Mouse (Mus musculus) retina, adult 2 months (tissue): ENCODE measurements around the gene Ralgps2.

Source experiments
- DNase-seq: peaks from one replicate; pipeline ENCODE4 v3.0.0-alpha.2; 2012; ENCODE audit warnings: low read depth, low spot score

The Ralgps2 gene

GRCm38 (mm10) chr1:156819236-156819635 lies 120.2 kb downstream of the Ralgps2 start:
- DNase-seq = no peak

GRCm38 (mm10) chr1:156813485-156813884 lies 125.9 kb downstream of the Ralgps2 start:
- no peak for DNase-seq

- DNase-seq = no peak
Measured at GRCm38 (mm10) chr1:156812716-156813115, 126.7 kb downstream of the Ralgps2 start.

- DNase-seq = no peak
Measured at GRCm38 (mm10) chr1:156811928-156812327, 127.5 kb downstream of the Ralgps2 start.

- DNase-seq = no peak
Measured at GRCm38 (mm10) chr1:156808332-156808731, 131.1 kb downstream of the Ralgps2 start.

- DNase-seq = no peak
Measured at GRCm38 (mm10) chr1:156801276-156801675, 138.2 kb downstream of the Ralgps2 start.

- DNase-seq = no peak
Measured at GRCm38 (mm10) chr1:156796251-156796650, 143.2 kb downstream of the Ralgps2 start.

- DNase-seq = no peak
Measured at GRCm38 (mm10) chr1:156789844-156790490, 149.5 kb downstream of the Ralgps2 start.

- no peak for DNase-seq
Measured at GRCm38 (mm10) chr1:156787164-156787863, 152.1 kb downstream of the Ralgps2 start.

- DNase-seq = no peak
Measured at GRCm38 (mm10) chr1:156786074-156786473, 153.4 kb downstream of the Ralgps2 start.

GRCm38 (mm10) chr1:156784974-156785373 lies 154.5 kb downstream of the Ralgps2 start:
- no peak for DNase-seq

- no peak for DNase-seq
Measured at GRCm38 (mm10) chr1:156784116-156784515, 155.3 kb downstream of the Ralgps2 start.

- no peak for DNase-seq
Measured at GRCm38 (mm10) chr1:156781971-156782850, 157.2 kb downstream of the Ralgps2 start.

- DNase-seq = no peak
Measured at GRCm38 (mm10) chr1:156781076-156781741, 158.2 kb downstream of the Ralgps2 start.

- no peak for DNase-seq
Measured at GRCm38 (mm10) chr1:156780234-156781005, 159.0 kb downstream of the Ralgps2 start.

- DNase-seq = no peak
Measured at GRCm38 (mm10) chr1:156779595-156779994, 159.8 kb downstream of the Ralgps2 start.

GRCm38 (mm10) chr1:156778977-156779376 lies 160.4 kb downstream of the Ralgps2 start:
- no peak for DNase-seq

GRCm38 (mm10) chr1:156777896-156778295 lies 161.5 kb downstream of the Ralgps2 start:
- no peak for DNase-seq

- DNase-seq = no peak
Measured at GRCm38 (mm10) chr1:156775983-156776382, 163.4 kb downstream of the Ralgps2 start.

GRCm38 (mm10) chr1:156775190-156775589 lies 164.2 kb downstream of the Ralgps2 start:
- no peak for DNase-seq

- no peak for DNase-seq
Measured at GRCm38 (mm10) chr1:156770845-156771244, 168.6 kb downstream of the Ralgps2 start.
